Mouse (Mus musculus): ENCODE measurements at regions not wholly inside any gene's neighbourhood (a gene's known extent, or its start where the extent isn't known, plus 50 kb on each side); places are given as distances from the start of the nearest gene placed in this dataset.

DNA sequence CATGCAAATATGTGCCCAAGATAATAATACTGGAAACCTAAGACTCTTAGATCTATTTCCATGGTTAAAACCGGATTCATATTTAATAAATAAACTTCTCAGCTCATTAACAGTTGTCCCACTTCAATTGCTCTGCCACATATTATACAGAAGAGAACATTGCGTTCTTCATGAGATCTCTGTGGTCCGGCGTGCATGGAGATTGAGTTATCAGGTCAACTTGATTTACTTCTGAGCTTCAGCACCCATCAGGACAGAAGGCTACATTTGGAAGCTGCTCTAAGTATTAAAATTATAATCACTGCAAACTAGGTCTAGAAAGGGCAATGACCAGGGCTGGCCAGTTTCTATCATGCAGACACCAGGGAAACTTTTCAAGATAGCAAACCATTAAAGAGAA, 295.9 kb upstream of the Cd180 start:
- intact Hi-C loops (cut with DNase I) = no loop called here
- no peak for DNase-seq (ENCODE audit: low spot score in 2 of 2)

DNA sequence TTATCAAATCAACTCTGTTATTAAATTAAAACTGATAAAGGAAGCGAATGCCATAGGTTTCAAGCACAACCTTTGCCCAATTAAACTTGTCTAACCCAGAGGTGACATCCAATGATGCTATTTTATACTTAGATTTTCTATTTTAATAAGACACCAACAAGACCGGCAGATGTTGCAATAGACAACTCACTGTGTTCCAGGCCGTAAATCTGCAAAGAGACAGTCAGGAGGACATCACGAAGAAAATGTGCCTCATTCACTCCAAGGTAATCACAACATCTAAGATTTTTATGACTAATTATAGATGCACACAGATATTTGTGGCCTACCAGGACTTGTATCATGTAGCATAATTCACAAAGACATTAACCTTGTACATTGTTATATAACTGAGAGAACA, 281.5 kb upstream of the Cd180 start:
- no peak for DNase-seq (ENCODE audit: low spot score in 2 of 2)
- intact Hi-C loops (cut with DNase I) = no loop called here

DNA sequence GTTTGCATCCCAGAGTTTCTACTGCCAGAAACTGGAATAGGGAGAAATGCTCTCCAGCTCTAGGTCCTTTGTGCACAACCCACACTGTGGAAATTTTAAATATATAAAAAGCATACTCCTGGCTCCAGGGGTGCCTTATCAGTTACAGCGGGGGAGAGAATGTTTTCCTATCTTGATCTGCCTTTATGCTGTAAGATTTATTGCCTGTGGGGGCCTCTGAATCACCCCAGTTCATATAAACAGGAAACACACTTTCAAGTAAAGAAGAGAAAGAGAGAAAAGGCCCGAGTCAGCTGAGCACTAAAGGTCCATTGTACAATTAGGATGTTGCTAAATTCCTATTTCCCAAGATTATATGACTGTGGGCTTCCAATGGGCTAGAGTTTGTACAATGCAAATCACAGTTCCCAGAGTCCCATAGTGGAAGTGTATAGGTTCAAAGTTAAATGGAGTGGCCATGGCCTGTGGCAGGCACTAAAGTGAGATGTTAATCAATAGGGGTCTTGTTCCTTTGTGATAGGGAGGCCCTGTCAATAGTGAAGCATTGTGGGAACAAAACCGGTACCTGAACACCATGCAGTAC, 258.9 kb upstream of the Cd180 start:
- no peak for DNase-seq (ENCODE audit: low spot score in 2 of 2)
- intact Hi-C loops (cut with DNase I) = no loop called here

DNA sequence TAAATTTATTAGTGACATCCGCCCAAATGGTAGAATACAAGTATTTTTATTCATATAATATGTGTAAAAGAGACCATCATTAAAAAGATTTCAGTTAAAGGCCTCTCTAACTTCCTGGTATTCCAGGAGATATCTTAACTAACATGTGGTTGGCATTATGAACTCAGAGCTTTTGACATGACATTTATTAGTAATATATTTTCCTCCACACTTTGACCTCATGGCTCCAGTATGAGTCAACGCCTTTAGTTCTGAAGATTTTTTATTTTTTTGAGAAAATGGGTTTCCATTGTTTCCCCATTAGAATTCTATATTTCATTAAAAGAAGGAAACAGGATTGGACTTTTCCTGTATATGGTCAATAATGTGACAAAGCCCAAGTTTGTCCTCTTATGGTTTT, 250.7 kb upstream of the Cd180 start:
- intact Hi-C loops (cut with DNase I) = no loop called here
- no peak for DNase-seq (ENCODE audit: low spot score in 2 of 2)

DNA sequence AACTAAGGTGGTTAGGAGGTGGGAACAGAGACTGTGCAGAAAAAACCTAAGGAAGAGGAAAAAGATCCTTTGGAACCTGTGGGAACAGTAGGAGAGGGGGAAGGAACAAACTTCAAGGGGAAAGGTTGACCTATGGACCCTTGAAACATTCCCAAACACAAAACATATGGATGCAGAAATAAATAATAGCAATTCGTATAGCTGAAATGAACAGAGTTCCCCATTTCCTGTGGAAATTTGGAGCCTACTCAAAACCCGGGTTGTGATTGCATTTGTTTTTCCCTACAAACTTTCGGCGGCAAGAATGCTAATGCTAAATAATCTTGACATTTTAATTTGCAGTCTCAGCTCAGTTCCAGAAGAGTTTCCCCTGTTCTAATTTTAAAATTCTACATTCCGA, 246.0 kb upstream of the Cd180 start:
- DNase-seq (ENCODE audit: low spot score in 2 of 2) = no peak
- intact Hi-C loops (cut with DNase I) = no loop called here

DNA sequence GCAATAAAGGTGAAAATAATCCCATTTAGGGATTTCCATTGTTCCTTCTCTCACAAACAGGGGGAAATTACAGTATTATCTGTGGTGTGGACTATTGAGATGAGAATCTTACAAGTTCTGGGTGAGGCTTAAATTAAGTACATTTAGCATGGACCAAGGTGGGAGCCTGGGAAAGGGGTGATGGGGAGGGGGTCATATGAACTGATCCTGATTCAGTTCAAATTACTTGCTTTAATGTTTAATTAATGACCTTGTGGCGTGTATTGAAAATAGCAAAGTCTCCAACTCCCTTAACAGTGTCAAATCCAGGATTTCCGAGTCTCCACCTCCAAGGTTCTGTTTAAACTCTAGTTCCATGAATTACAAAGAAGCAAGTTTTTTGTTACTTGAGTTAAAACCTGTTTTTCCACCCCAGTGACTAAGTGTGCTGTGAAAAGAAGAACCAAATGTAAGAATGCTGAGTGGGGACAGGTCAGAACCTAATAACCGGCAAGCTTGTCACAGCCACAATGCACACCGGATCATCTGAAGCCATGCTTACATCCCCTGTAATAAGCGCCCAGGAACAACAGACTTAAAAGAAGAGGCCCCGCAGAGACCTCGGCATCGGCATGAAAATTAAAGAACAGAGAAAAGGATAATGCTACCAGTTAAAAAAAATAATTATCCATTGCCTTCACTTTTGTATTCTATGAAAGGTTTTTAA, 243.8 kb upstream of the Cd180 start:
- intact Hi-C loops (cut with DNase I) = no loop called here
- no peak for DNase-seq (ENCODE audit: low spot score in 2 of 2)

DNA sequence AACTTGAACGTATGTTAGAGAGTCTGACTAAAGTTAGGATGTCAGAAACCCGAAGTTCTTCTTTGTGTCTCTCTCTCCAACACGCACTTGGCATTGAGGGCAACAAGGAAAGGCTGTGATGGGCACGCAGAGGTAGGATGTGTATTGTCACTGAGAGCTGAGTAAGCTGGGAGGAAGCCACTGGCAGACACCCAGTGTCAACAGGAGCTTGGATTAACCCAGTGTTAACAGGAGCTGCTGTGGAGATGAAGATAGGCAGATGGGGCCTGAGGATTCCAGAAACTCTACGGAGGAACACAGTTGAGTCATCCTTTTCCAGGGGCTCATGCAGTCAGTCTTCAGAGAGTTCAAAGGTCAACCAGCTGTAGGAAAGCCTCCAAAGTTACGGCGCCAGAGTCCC, 242.2 kb upstream of the Cd180 start:
- intact Hi-C loops (cut with DNase I) = no loop called here
- no peak for DNase-seq (ENCODE audit: low spot score in 2 of 2)

DNA sequence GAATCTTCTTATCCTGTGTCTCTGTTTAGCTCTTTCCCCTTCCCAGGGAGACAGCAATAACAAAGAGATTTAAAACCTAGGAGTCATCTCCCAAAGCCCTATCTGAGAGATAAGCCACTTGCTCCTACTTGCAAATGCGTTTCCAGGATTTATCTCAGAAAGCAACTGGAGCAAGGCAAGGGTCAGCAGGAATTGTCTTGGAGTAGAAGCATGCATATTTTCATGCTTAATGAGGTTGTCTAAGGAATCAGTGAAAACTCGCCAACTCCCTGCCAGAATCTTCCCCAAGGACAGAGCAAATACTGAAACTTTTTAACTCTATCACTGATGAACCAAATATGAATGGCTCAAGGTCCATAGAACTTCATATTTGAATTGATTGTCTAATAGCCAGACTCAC, 234.6 kb upstream of the Cd180 start:
- DNase-seq (ENCODE audit: low spot score in 2 of 2) = no peak
- intact Hi-C loops (cut with DNase I) = no loop called here

DNA sequence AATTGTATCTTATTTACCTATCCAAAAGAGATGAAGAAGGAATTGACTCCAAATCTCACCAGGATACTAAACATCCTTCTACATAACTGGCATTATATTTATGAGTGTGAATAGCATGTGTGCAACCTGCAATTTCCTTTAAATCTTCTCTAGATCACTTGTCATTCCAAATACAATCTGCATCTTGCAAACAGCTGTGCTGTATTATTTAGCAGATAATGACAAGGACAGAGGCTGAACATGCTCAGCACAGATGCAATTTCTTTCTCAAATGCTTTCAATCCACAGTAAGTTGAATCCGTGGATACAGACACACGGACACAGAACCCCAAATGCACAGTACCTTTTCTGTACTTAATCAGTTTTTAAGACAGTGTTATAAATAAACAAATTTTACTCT, 229.4 kb upstream of the Cd180 start:
- no peak for DNase-seq (ENCODE audit: low spot score in 2 of 2)
- intact Hi-C loops (cut with DNase I) = no loop called here

DNA sequence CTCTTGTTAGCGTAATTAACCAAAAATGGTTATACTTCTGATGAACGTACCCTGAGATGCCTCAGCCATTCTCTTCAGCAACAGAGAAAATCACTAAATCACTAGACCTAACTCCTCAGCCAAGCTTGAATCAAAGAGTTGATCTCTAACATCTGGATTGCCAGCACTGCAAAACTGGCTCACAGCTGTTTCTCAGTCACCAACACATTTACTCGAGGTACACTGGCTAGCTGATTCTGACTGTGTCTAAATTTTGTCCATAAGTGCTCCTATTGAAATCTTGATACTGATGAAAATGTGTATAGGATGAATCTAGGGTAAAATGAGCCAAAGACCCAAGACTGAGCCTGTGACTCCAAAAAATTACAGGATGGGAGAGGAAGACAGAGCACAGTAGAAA, 211.5 kb upstream of the Cd180 start:
- intact Hi-C loops (cut with DNase I) = no loop called here
- no peak for DNase-seq (ENCODE audit: low spot score in 2 of 2)

DNA sequence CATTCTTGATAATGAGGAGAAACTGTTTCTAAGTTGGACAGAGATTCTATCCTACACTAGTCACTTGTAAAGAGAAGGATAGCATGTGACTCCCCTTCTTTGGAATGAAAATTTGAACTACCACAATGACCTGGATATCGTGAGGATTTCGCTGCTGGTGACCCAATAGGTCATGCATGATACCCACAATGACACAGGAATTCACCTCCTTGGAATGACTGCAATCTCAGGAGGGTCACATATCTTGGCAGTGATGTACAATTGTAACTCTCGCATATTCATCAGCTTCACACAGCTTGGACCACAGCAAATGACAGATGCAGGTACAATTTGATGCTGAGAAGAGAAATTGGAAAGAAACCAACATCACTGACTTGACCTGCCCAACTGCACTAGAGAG, 210.9 kb upstream of the Cd180 start:
- intact Hi-C loops (cut with DNase I) = no loop called here

DNA sequence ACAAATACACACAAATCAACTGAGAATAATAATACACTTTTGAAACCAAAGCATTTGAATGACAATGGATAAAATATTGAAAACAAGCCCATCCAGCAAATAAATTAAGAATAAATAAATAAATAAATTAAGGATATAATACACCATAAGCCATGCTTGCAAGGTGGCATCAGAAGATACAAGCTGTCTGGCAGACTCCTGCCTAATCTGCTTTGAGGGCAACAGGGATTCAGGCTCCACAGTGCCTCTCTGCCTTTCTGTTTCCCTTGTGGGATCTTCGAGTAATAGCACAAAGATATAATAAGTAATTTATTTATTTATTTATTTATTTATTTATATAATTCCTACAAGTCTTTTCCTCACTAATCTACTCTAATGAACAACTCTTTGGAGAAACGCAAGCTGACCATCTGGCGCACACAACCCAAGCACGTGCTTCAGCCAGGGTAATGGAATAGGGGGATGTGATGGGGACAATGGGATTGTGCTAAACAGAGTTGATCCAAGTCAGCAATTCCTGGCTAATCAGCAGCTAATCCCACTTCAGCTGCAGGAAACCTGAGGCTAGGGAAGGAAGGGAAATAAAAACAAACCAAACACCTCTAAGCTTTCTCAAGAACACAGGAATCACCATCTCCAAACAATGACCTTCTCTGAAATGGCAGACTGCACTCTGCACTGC, 205.8 kb upstream of the Cd180 start:
- no peak for DNase-seq (ENCODE audit: low spot score in 2 of 2)
- intact Hi-C loops (cut with DNase I) = no loop called here

More for the DNA sequence above, 210.9 kb upstream of the Cd180 start:
- DNase-seq (ENCODE audit: low spot score in 2 of 2) = no peak

DNA sequence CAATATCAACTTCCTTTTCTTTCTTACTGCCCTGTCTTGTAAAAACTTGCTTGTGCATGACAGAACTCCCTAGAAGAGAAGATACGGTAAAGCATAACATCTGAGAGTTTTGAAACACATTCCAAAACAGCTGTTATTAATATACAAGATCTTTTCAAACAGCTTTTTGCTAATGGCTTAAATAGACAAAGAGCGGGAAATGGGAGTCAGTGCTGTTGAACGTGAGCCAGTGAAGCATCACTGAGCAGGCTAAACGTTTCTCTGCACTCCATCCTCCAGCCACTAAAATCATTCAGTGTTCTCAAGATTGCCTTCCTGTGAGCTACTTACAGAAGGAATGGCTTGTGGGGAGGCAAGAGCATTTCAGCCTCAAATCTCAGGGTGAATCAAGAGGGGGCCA, 202.0 kb upstream of the Cd180 start:
- intact Hi-C loops (cut with DNase I) = no loop called here
- DNase-seq (ENCODE audit: low spot score in 2 of 2) = no peak

DNA sequence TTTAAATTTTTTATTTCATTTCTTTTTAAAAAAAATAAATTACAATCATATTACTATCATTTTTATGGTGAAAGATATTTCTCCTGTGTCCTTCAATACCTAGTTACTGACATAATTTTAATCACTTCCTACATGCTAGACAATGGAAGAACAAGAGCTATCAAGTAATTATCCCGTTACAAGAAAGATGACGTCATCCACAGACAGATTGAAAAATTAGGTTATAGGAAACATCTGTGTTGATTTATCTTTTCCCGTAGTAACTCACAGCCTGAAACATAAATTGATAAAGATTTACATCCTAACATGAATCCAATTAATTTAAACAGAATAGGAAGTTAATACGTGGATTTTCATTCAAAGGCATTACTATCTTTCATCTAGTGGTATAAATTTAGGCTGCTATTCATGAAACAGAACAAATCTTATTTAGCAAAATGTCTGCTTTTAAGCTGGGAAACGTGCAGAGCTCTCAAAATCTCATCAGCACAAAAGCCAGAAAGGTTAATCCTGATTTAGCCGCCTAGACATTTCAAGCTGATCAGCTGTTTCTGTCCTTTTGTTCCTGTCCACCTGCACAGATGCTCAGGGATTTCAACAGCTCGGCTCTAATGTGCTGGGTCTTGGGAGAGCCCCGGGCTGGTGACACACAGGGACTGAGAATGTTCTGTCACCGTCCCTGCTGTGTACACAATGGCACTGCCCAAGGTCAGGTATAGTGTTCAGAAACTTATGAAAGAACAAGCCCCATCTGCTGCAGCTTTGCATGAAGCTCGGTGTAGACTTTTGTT, 189.0 kb upstream of the Cd180 start:
- intact Hi-C loops (cut with DNase I) = no loop called here
- DNase-seq (ENCODE audit: low spot score in 2 of 2) = no peak

DNA sequence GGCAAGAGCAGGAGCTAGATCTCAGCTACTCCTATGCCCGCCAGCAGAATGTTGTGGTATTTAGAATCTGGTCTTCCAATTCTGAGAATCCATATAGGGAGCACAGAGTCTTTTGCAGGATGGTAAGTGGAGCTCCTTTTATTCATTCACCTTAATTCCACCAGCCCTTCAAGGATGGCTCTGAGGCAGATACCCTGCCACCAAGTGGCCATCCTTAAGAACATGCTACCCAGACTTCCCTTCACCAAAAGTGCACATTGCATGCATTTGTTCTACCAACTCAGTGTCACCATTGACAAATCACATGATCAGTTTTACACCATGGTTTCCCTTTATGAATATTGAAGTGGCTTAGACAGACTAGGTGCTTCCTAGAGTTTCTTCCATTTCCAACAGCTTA, 186.1 kb upstream of the Cd180 start:
- DNase-seq (ENCODE audit: low spot score in 2 of 2) = no peak
- intact Hi-C loops (cut with DNase I) = no loop called here

DNA sequence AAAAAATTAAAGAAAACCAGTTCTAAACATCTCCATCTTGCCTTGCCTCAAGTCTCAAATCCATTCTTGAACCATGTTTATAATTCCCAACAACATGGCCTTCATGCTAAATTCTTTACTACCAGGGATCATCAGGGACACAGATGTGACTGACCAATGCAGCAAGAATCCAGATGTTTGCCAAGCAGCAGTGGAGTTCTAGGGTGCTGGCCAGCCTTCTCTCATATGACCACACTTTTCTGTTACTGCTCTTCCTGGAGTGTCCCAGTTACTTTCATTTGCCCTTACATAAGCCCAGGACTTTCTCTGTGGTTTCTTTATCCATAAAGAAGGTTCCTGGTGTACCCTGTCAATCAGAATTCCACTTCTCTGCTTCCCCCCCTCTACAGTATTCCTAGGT, 185.4 kb upstream of the Cd180 start:
- no peak for DNase-seq (ENCODE audit: low spot score in 2 of 2)
- intact Hi-C loops (cut with DNase I) = no loop called here

DNA sequence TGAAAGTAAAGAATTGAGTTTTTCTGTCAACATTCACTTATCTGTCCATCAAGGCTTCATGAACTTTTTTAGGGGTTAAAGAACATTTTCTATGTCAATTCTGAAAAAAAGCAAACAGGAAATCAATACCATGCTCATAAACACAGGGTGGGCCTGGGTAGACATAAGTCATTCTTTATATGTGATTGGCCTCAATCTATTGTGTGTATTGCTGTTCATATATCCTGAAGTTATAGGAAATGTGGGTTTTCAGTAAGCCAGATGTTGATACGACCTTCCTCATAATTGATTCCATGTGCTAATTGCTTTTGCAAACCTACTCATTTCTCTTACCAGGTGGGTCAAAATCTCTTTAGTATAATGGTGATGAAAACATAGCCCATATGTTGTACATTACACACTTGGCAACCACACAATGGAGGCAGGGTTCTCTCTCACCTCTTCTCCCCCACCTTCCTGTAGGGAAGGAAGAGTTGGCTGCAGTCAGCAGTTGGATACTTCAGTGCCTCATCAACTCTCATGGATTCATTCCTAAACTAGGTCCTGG, 182.6 kb upstream of the Cd180 start:
- DNase-seq (ENCODE audit: low spot score in 2 of 2) = no peak
- intact Hi-C loops (cut with DNase I) = no loop called here

DNA sequence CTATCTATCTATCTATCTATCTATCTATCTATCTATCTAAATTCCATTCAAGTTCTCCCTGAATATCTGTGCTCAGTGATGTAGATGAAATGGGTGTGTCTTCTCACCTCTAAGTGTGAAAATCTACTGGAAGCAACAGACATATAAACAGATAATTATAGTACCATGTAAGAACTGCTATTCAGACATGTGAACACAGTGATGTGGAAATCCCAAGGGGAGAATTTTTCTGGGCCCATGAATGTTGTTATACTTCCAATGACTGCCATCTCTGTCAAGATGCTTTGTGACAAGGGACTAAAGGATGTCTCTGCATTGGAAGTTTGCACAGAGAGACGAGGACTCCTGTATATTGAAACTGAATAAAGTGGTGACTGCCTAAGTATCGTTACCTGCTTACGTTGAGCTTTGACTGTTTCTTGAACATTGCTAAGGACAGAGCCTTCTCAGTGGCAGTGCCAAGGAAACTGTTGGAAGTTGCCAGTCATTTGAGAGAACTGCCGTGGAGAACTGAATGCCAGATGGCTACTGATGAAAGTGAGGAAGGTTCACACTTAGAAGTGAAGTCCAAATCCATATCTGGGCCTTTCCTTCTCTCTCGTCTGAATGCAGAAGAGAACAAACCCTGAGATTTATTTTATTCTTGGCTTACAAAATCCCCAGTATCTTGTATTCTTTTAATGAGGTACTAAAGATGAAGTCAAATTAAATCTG, 175.0 kb upstream of the Cd180 start:
- intact Hi-C loops (cut with DNase I) = no loop called here
- peak in 1 of 2 experiments; percentile 12 for DNase-seq (ENCODE audit: low spot score in 2 of 2)

DNA sequence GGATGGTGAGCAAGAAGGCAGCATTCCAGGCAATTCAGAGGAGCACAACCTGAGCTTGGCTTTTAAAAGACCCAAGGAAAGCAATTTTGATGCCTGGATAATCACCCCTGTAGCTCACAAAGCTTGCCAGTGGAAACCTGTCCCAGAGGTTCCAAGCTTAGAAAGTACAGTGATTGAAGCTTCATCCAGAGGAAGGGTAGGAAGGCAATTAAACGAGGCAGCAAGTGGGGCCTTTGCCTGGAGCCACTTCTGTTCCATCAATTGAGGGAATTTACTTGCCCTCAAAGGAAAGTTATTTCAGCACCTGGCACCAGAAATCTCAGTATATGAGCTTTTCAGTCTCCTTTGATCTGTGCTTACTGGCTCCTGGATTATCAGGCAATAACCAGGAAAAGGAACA, 171.9 kb upstream of the Cd180 start:
- intact Hi-C loops (cut with DNase I) = no loop called here
- no peak for DNase-seq (ENCODE audit: low spot score in 2 of 2)

DNA sequence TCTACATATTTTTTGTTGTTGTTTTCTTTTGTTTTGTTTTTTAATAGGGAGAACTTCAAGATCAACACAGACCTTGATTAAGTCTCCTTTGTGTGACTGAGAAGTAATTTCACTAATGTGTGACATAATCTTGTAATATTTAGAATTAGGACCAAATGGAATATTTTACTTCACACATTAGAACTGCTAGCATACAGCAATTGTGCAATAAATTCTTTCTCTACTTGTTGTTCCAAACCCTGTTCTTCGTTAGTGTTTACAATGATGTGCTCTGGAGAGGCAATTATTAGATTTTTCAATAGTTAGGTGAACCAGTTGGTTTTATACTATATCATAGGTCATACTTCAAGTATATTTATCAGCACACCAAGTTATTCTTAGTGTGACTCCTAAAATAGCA, 171.3 kb upstream of the Cd180 start:
- intact Hi-C loops (cut with DNase I) = no loop called here
- DNase-seq (ENCODE audit: low spot score in 2 of 2) = no peak
